Mouse (Mus musculus) testis, adult 2 months (tissue): ENCODE data around the gene Manba.

ENCODE experiments used
- CTCF ChIP-seq: fragments of 200-500 bp; IDR thresholded peaks from 2 replicates; pipeline ENCODE4 v1.5.1; 2012; ENCODE audit warnings: low read depth, mild to moderate bottlenecking, inconsistent platforms, low read length, moderate library complexity; ENCODE audit not compliant: control insufficient read depth, insufficient read depth, insufficient replicate concordance
- POLR2A ChIP-seq: fragments of 200-500 bp; IDR thresholded peaks from 2 replicates; pipeline ENCODE4 v1.6.1; 2012; ENCODE audit warnings: low read depth, mild to moderate bottlenecking, inconsistent platforms, low read length, moderate library complexity; ENCODE audit not compliant: control insufficient read depth

DNA sequence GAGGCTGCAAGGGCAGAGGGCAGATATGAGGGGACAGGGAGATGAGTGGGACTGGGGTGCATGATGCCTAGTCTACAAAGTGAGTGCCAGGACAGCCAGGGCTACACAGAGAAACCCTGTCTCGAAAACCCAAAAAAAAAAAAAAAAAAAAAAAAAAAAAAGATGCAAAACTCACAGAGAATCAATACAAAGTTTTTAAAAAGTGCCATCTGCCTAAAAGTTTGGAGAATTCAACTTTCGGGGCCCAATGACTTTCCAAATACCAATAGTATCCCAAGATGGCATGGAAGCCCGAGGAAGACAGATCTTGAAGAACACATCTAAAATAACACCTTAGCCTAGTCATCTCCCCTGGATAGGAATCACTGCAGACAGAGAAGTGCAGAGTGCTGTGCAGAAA, 112.9 kb downstream of the Manba start:
- TF ChIP-seq CTCF (no peak), POLR2A (no peak)
